Mouse (Mus musculus) small intestine, adult 2 months (tissue): ENCODE measurements around the gene Il18.

Experiments
- CTCF ChIP-seq: fragments of 200-500 bp; IDR thresholded peaks from 2 replicates; pipeline ENCODE4 v1.5.1; 2012; ENCODE audit warnings: low read depth, mild to moderate bottlenecking, control low read depth, inconsistent platforms, low read length, moderate library complexity, mixed read lengths; ENCODE audit not compliant: insufficient replicate concordance, insufficient read length; ENCODE audit errors: extremely low read depth
- POLR2A ChIP-seq: fragments of 200-500 bp; IDR thresholded peaks from 2 replicates; pipeline ENCODE4 v1.6.1; 2012; ENCODE audit warnings: low read depth, mild to moderate bottlenecking, control low read depth, inconsistent platforms, low read length, moderate library complexity

- no peak for TF ChIP-seq CTCF
- TF ChIP-seq POLR2A = no peak
Observed at GRCm38 (mm10) chr9:50522574-50522973, 32.1 kb upstream of the Il18 start.
